Mouse (Mus musculus) erythroblast, embryonic 14.5 days (primary cell): ENCODE measurements at regions not wholly inside any gene's neighbourhood (a gene's known extent, or its start where the extent isn't known, plus 50 kb on each side); places are given as distances from the start of the nearest gene placed in this dataset.

Experiments used
- H3K27me3 ChIP-seq: 2 replicates; pipeline ENCODE4 v1.6.1; 2012; ENCODE audit warnings: inconsistent platforms; ENCODE audit not compliant: control insufficient read depth
- H3K36me3 ChIP-seq: 2 replicates; pipeline ENCODE4 v1.6.1; 2012; ENCODE audit warnings: mild to moderate bottlenecking, inconsistent platforms; ENCODE audit not compliant: control insufficient read depth
- H3K4me1 ChIP-seq: 2 replicates; pipeline ENCODE4 v1.6.1; 2012; ENCODE audit warnings: inconsistent platforms; ENCODE audit not compliant: control insufficient read depth
- H3K4me3 ChIP-seq: replicated peaks from 2 replicates; pipeline ENCODE3; 2012; ENCODE audit warnings: moderate library complexity, mild to moderate bottlenecking, inconsistent platforms
- H3K9me3 ChIP-seq: 2 replicates; pipeline ENCODE4 v1.6.1; 2012; ENCODE audit warnings: low read length, inconsistent platforms, mixed read lengths; ENCODE audit not compliant: control insufficient read depth
- GATA1 ChIP-seq: IDR thresholded peaks from 2 replicates; pipeline ENCODE4 v1.6.1; 2012; ENCODE audit warnings: low read length, inconsistent platforms, mixed read lengths
- TAL1 ChIP-seq: IDR thresholded peaks from 3 replicates; pipeline ENCODE4 v1.6.1; 2012; ENCODE audit warnings: low read length, inconsistent platforms, mixed read lengths

DNA sequence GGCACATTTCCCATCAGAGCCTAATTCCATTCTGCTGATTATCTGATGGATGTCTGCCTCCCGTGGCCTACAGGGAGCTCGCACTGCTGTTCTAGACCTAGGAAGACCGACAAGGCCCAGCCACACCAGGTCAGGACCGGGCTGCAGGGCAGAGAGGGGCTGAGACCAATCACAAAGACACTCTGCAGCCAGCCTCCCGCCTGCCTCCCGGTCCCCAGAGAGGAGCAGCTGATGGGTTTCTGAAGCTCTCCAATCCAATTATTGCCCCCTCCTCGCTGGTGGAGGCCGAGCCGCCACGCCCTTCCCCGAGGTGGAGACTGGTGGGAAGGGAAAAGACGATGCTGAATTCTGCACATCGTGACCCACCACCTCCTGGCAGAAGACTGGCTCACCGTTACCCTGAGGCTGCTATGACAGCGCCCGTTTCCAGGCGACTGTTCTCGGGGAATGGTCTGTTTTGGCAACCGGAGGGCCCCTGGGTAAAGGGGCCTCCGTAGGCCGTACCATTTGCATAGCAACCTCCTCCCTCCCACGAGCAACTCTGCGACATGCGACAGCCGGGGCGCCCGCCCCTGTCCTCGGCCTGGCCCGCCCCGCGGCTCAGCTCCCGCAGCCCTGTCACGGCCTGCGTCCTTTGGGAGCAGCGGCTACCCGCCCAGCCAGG lies 53.5 kb upstream of the Pim1 start:
- no peak for TF ChIP-seq TAL1
- TF ChIP-seq GATA1, result no peak
- Histone ChIP-seq H3K4me3 (peak overlapping the region; percentile 90), H3K9me3 (no peaks in the 10 kb centered on the region), H3K4me1 (peaks cover 95% of the 10 kb centered on the region), H3K36me3 (peaks cover 40% of the 10 kb centered on the region), H3K27me3 (peaks cover 7% of the 10 kb centered on the region)

DNA sequence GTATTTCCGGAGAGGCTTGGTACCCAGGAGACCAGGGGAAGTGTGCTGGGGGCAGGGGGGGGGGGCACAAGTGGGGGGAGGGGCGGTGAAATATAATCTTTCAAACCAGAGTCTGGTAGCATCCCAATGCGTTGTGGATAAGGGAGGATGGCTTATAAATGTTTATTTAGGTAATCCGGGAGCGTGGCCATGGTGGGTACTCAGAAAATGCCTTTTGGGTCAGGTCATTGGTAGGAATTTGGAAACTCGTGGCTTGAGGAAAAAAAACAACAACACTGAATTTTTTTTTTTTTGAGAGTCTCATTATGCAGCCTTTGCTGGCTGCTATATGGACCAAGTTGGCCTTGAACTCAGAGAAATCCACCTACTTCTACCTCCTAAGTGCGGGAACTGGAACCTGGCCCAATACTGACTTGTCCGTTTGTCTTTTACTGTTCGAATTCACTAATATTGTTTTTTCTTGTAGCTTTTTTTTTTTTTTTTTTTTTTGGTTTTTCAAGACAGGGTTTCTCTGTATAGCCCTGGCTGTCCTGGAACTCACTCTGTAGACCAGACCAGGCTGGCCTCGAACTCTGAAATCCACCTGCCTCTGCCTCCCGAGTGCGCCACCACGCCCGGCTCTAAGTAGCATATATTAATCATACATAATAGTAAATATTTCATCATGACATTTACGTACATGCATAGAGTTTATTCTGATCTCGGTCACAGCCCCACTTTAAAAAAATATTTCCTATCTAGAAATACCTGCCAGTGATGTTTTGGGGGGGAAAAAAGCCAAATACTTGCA lies 52.8 kb upstream of the Pim1 start:
- H3K36me3 ChIP-seq, result peaks cover 40% of the 10 kb centered on the region
- TF ChIP-seq TAL1, result no peak
- no peak for TF ChIP-seq GATA1
- H3K4me3 ChIP-seq, result peak overlapping the region; percentile 90
- peaks cover 95% of the 10 kb centered on the region for H3K4me1 ChIP-seq
- H3K27me3 ChIP-seq, result no peaks in the 10 kb centered on the region; the same call in none of the 2 replicates
- H3K9me3 ChIP-seq, result no peaks in the 10 kb centered on the region

GRCm38 (mm10) chr17:29438347-29439235 lies 52.0 kb upstream of the Pim1 start:
- H3K36me3 ChIP-seq, result peaks cover 42% of the 10 kb centered on the region
- no peaks in the 10 kb centered on the region for H3K9me3 ChIP-seq
- H3K4me3 ChIP-seq, result peak overlapping the region; percentile 90
- peak; percentile 67 for TF ChIP-seq GATA1
- TF ChIP-seq TAL1, result peak; percentile 91
- no peaks in the 10 kb centered on the region; the same call in 1 of the 2 replicates for H3K27me3 ChIP-seq
- peaks cover 93% of the 10 kb centered on the region for H3K4me1 ChIP-seq

- no peak for TF ChIP-seq GATA1
- no peak for TF ChIP-seq TAL1
- Histone ChIP-seq H3K9me3 (no peaks in the 10 kb centered on the region), H3K4me1 (peaks cover 93% of the 10 kb centered on the region), H3K27me3 (no peaks in the 10 kb centered on the region), H3K36me3 (peaks cover 35% of the 10 kb centered on the region), H3K4me3 (peak overlapping the region; percentile 21)
These were observed 50.6 kb upstream of the Pim1 start for GRCm38 (mm10) chr17:29439992-29440391.

DNA sequence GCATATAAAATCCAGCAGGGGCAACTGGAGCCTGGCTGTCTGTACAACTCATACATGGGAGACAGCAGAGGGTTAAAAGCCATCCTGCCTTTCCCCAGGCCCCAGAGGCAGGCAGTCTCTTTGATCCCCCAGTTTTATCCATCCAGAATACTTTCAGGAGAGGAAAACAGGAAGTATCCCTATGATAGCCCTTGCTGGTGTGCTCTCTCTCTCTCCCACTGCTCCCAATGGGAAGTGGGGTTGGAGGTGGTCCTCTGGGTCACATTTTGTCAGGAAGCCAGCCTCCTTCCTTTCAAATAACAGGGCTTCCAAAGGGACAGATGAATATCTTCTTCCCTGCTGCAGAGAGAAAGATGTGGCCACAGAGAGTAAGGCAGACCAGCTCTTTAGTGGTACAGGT lies 50.1 kb upstream of the Pim1 start:
- Histone ChIP-seq H3K27me3 (no peaks in the 10 kb centered on the region), H3K36me3 (peaks cover 32% of the 10 kb centered on the region), H3K4me1 (peaks cover 93% of the 10 kb centered on the region), H3K9me3 (no peaks in the 10 kb centered on the region), H3K4me3 (no peak overlapping the region)
- TF ChIP-seq GATA1, result no peak
- TF ChIP-seq TAL1, result no peak
